Mouse (Mus musculus) forebrain, embryonic 15.5 days (tissue): Measurements from ENCODE around the gene E330017A01Rik. TPM values are rescaled to one million over a fixed set of nuclear protein-coding genes. Genes with fewer than 3 reads are reported as not detected.

Experiments used
- ATAC-seq: fragments of 200-750 bp; cut with Nextera tagmentation; replicated peaks from 2 replicates; pipeline ENCODE4 v1.8.0; 2017; ENCODE audit warnings: mild to moderate bottlenecking, moderate TSS enrichment, moderate library complexity
- H3K27ac ChIP-seq: fragments of 300-500 bp; sonication (generic); replicated peaks from 2 replicates; pipeline ENCODE4 v1.5.1; 2015; ENCODE audit warnings: mild to moderate bottlenecking, inconsistent platforms
- H3K27me3 ChIP-seq: fragments of 300-500 bp; sonication (generic); 2 replicates; pipeline ENCODE4 v1.6.1; 2015; ENCODE audit warnings: inconsistent platforms
- H3K36me3 ChIP-seq: fragments of 300-500 bp; sonication (generic); 2 replicates; pipeline ENCODE4 v1.6.1; 2015; ENCODE audit warnings: mild to moderate bottlenecking, inconsistent platforms
- H3K4me1 ChIP-seq: fragments of 300-500 bp; sonication (generic); 2 replicates; pipeline ENCODE4 v1.6.1; 2015; ENCODE audit warnings: inconsistent platforms
- H3K4me2 ChIP-seq: fragments of 300-500 bp; sonication (generic); replicated peaks from 2 replicates; pipeline ENCODE4 v1.6.1; 2015; ENCODE audit warnings: mild to moderate bottlenecking, inconsistent platforms
- H3K4me3 ChIP-seq: fragments of 300-500 bp; sonication (generic); 2 replicates; pipeline ENCODE4 v1.5.1; 2015; ENCODE audit warnings: mild to moderate bottlenecking, inconsistent platforms
- H3K9ac ChIP-seq: fragments of 300-500 bp; sonication (generic); replicated peaks from 2 replicates; pipeline ENCODE4 v1.6.1; 2015; ENCODE audit warnings: mild to moderate bottlenecking, inconsistent platforms
- H3K9me3 ChIP-seq: fragments of 300-500 bp; sonication (generic); 2 replicates; pipeline ENCODE4 v1.6.1; 2016; ENCODE audit warnings: inconsistent platforms
- WGBS: fragments of 180-500 bp; shearing (Covaris S2); methylation state at CpG from one replicate; pipeline ENCODE4 v1.1.7; 2015; ENCODE audit warnings: mixed read lengths; 5-methylcytosine and 5-hydroxymethylcytosine counted together
- polyA plus RNA-seq: library from polyadenylated mRNA; unstranded; fragments of >200 nt; fragmentation: Nextera tagmentation; extraction: Ambion mirVana; gene quantifications from 2 replicates; pipeline ENCODE4 v1.2.1, GENCODE M21; 2015

The E330017A01Rik gene
- polyA plus RNA-seq, 1 experiment from 2014 or later: not detected

DNA sequence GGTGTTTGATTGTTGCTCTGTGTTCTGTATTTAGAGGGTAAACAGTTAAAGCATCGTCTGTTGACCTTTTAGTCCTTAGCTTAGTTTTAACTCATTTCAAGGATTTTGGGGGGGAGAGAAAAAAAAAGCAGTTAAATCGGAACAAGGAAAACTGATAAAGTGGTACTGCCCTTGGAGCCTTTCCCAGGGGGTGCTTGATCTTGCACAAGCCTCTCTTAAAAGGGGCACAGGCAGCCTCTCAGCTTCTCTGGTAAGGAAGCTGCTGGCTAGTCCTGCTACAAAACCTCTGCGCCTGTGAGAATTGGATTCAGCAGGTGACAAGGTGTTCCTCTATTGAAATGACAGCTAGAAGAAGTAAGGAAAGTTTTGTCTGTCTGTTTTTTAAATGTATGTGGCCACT is 16.2 kb downstream of the E330017A01Rik start:
- H3K36me3 ChIP-seq: no peaks in the 10 kb centered on the region
- ATAC-seq: no peak
- 89% methylated on average over 3 of the region's 3 CpGs for WGBS
- no peaks in the 10 kb centered on the region for H3K9me3 ChIP-seq
- H3K4me2 ChIP-seq: no peak overlapping the region
- no peak overlapping the region for H3K4me3 ChIP-seq
- no peaks in the 10 kb centered on the region for H3K4me1 ChIP-seq
- no peaks in the 10 kb centered on the region for H3K27me3 ChIP-seq
- H3K27ac ChIP-seq: no peak overlapping the region
- H3K9ac ChIP-seq: no peak overlapping the region

DNA sequence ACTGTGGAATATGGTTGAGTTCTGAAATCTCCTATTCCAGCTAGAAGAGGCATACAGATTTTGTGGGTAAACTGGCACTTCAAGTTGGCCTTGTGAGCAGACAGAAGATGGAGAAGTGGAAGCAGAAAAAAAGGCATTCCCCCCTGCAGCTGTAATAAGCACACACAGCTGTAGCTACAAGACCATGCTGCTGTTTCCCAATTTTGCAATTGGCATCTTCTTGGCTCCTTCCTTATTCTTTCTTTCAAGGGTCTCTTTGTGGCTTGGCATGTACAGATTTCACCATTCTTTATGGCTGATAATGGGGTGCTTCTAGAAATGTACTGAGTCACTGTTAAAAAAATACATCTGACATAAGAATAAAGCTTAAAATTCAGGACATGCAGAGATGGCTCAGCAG is 21.2 kb downstream of the E330017A01Rik start:
- Histone ChIP-seq H3K27me3 (no peaks in the 10 kb centered on the region), H3K4me3 (no peak overlapping the region), H3K4me2 (no peak overlapping the region), H3K9me3 (no peaks in the 10 kb centered on the region), H3K9ac (no peak overlapping the region), H3K27ac (no peak overlapping the region), H3K4me1 (no peaks in the 10 kb centered on the region), H3K36me3 (no peaks in the 10 kb centered on the region)
- ATAC-seq: no peak

GRCm38 (mm10) chr16:58616878-58617277 is 21.7 kb downstream of the E330017A01Rik start, which contains the start of gene Gm813:
Gene Gm813 (minus strand): TSS chr16:58616978.
- Histone ChIP-seq H3K4me3 (no peak within 1 kb of the TSS), H3K9ac (no peak within 1 kb of the TSS), H3K9me3 (no peaks in the 10 kb centered on the region), H3K36me3 (no peaks in the 10 kb centered on the region), H3K27me3 (no peaks in the 10 kb centered on the region), H3K4me1 (no peaks in the 10 kb centered on the region), H3K4me2 (no peak within 1 kb of the TSS), H3K27ac (no peak within 1 kb of the TSS)
- WGBS: 86% methylated on average over 6 of the region's 6 CpGs
- ATAC-seq: no peak

GRCm38 (mm10) chr16:58612969-58613368 is 25.6 kb downstream of the E330017A01Rik start:
- no peak overlapping the region for H3K4me3 ChIP-seq
- H3K9ac ChIP-seq: no peak overlapping the region
- no peak for ATAC-seq
- H3K4me1 ChIP-seq: no peaks in the 10 kb centered on the region
- no peak overlapping the region for H3K27ac ChIP-seq
- no peaks in the 10 kb centered on the region for H3K36me3 ChIP-seq
- no peaks in the 10 kb centered on the region for H3K27me3 ChIP-seq
- 70% methylated on average over 3 of the region's 3 CpGs for WGBS
- no peaks in the 10 kb centered on the region for H3K9me3 ChIP-seq
- no peak overlapping the region for H3K4me2 ChIP-seq

DNA sequence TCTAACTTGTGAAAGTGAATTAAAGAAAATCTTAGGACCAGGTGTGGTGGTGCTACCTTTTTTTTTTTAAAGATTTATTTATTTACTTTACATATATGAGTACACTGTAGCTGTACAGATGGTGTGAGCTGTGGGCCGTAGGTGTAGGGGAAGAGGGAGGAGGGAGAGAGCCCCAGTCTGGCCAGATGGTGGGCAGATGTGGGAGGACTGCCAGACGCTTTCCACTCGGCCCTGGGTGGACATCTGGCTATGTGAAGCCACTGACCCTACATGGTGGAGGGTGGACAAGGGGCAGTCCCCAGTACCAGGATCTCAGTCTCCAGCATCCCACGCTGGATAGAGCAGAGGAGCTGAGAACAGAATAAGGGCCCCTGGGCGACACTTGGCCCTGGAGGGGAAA is 31.4 kb downstream of the E330017A01Rik start:
- no peak overlapping the region for H3K27ac ChIP-seq
- H3K36me3 ChIP-seq: no peaks in the 10 kb centered on the region
- H3K4me1 ChIP-seq: no peaks in the 10 kb centered on the region
- no peaks in the 10 kb centered on the region for H3K9me3 ChIP-seq
- H3K9ac ChIP-seq: no peak overlapping the region
- H3K27me3 ChIP-seq: no peaks in the 10 kb centered on the region
- 80% methylated on average over 5 of the region's 5 CpGs for WGBS
- no peak overlapping the region for H3K4me3 ChIP-seq
- no peak overlapping the region for H3K4me2 ChIP-seq
- no peak for ATAC-seq

DNA sequence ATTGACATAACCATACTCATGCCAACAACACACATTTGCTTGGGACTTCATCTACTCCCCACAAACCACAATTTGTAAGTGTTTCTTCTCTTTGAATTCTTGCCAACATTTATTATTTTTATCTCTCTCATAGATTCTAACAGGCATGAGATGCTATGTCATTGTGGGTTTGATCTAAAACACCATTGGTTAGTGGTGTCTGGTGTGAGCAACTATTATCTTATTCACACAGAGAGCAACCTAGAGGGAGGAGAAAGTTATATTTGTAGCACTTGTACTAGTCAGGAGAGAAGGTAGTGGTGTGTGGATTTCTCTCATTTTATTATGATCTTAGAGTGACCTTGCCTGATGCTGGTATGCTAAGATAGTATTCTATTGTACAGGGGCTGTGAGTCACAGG is 33.9 kb downstream of the E330017A01Rik start:
- no peak overlapping the region for H3K4me3 ChIP-seq
- H3K4me2 ChIP-seq: no peak overlapping the region
- no peak for ATAC-seq
- H3K9me3 ChIP-seq: no peaks in the 10 kb centered on the region
- H3K4me1 ChIP-seq: no peaks in the 10 kb centered on the region
- no peak overlapping the region for H3K9ac ChIP-seq
- no peaks in the 10 kb centered on the region for H3K36me3 ChIP-seq
- H3K27me3 ChIP-seq: no peaks in the 10 kb centered on the region
- H3K27ac ChIP-seq: no peak overlapping the region

DNA sequence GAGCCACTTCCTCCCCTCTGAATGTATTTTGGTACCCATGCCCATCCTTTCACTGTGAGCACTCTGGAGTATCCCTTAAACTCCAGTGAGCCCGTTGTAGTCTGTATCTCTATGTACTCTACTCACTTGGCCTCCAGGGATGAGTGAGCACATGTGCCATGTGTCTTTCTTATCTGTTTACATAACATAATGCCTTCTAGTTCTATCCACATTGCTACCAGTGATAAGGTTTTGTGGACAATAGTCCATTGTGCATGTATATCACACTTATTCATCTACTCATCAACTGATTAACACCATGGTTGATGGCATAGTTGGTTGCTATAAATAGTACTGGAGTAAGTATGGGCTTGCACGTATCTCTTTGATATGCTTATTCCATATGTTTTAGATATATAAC is 34.7 kb downstream of the E330017A01Rik start:
- H3K36me3 ChIP-seq: no peaks in the 10 kb centered on the region
- 92% methylated on average over 2 of the region's 2 CpGs for WGBS

GRCm38 (mm10) chr16:58600846-58601245 is 37.7 kb downstream of the E330017A01Rik start:
- Histone ChIP-seq H3K9ac (no peak overlapping the region), H3K4me1 (no peaks in the 10 kb centered on the region), H3K27me3 (no peaks in the 10 kb centered on the region), H3K4me3 (no peak overlapping the region), H3K4me2 (no peak overlapping the region), H3K27ac (no peak overlapping the region), H3K36me3 (no peaks in the 10 kb centered on the region), H3K9me3 (no peaks in the 10 kb centered on the region)
- no peak for ATAC-seq
- 93% methylated on average over 6 of the region's 6 CpGs for WGBS

More for the DNA sequence above, 34.7 kb downstream of the E330017A01Rik start:
- H3K4me1 ChIP-seq: no peaks in the 10 kb centered on the region
- H3K4me2 ChIP-seq: no peak overlapping the region
- no peak overlapping the region for H3K4me3 ChIP-seq
- no peak overlapping the region for H3K9ac ChIP-seq
- no peak overlapping the region for H3K27ac ChIP-seq
- no peaks in the 10 kb centered on the region for H3K27me3 ChIP-seq
- H3K9me3 ChIP-seq: no peaks in the 10 kb centered on the region
- ATAC-seq: no peak

DNA sequence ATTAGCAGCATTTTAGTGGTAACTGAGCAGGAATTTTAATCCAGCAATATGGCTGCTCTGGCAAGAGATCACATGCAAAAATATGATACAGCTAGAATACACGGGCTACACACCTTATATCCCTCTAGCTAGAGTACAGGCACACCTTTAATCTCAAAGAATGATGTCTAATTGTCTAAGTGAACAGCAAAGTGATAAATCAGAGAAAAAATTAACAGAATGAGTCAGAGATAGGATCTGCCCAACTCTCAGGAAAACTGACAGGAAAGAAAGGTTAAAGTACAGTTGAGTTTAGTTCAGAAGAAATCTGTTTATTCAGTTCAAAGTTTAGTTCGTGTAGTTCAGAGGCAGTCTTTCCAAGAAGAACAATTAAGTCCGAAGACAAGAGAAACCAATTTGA is 47.2 kb downstream of the E330017A01Rik start:
- Histone ChIP-seq H3K36me3 (no peaks in the 10 kb centered on the region), H3K27ac (no peak overlapping the region), H3K4me3 (no peak overlapping the region), H3K9me3 (no peaks in the 10 kb centered on the region), H3K27me3 (no peaks in the 10 kb centered on the region), H3K4me2 (no peak overlapping the region), H3K9ac (no peak overlapping the region), H3K4me1 (no peaks in the 10 kb centered on the region)
- ATAC-seq: no peak
- whole genome bisulfite sequencing: 83% methylated on average over 3 of the region's 3 CpGs

DNA sequence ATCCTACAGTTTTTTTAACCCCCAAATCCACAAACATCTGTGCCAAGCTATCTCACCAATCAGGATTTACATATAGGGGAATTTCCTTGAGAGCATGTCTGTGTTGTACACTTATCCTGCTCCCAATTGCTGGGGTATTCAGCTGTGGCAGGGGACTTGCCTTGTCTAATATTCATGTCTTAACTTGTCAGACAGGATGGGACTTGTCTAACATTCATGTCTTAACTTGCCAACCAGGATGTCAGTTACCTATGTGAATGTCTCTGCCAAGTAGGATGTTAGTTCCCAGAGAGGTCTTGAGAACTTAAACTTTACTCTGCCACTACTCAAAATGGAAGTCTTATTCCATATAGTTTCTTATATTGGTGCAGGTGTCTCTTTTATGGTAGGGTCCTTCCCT is 49.1 kb downstream of the E330017A01Rik start:
- Histone ChIP-seq H3K9me3 (no peaks in the 10 kb centered on the region), H3K27me3 (no peaks in the 10 kb centered on the region), H3K36me3 (no peaks in the 10 kb centered on the region), H3K4me2 (no peak overlapping the region), H3K4me3 (no peak overlapping the region), H3K9ac (no peak overlapping the region), H3K4me1 (no peaks in the 10 kb centered on the region), H3K27ac (no peak overlapping the region)
- ATAC-seq: no peak

Other genes starting within 250 kb of the E330017A01Rik start
- gene Dcbld2, start 230.3 kb downstream of the E330017A01Rik start, polyA plus RNA-seq: 5.0 and 6.2 TPM in 2 replicates
- gene St3gal6, start 114.5 kb downstream of the E330017A01Rik start, polyA plus RNA-seq: 4.3 and 6.8 TPM in 2 replicates
- not detected in 2 replicates for gene Gm813, start 21.8 kb downstream of the E330017A01Rik start, polyA plus RNA-seq
- 12.2 and 13.1 TPM in 2 replicates for gene Cpox, start 31.6 kb upstream of the E330017A01Rik start, polyA plus RNA-seq
- gene Gpr15, start 80.3 kb upstream of the E330017A01Rik start, polyA plus RNA-seq: 0.23 TPM in 1 of 2 replicates, not detected in the other
- gene Cldnd1, start 89.2 kb upstream of the E330017A01Rik start, polyA plus RNA-seq: 109 and 112 TPM in 2 replicates
- not detected in 2 replicates for gene Olfr172, start 124.4 kb upstream of the E330017A01Rik start, polyA plus RNA-seq
- not detected in 2 replicates for gene Olfr173, start 161.5 kb upstream of the E330017A01Rik start, polyA plus RNA-seq
- gene Olfr175-ps1, start 188.0 kb upstream of the E330017A01Rik start, polyA plus RNA-seq: not detected in 2 replicates
- gene Olfr177, start 236.0 kb upstream of the E330017A01Rik start, polyA plus RNA-seq: not detected in 2 replicates